Mouse (Mus musculus) frontal cortex, adult 2 months (tissue): ENCODE data around the gene Fbxw26. TPM values are rescaled to one million over a fixed set of nuclear protein-coding genes. Genes with fewer than 3 reads are reported as not detected.
A peak's percentile ranks its signal among the peaks of the same experiment; 100 is the strongest.
"Not testable (repeated sequence)": the region's sequence is repeated elsewhere in the genome, so short reads cannot be mapped to it uniquely, and the experiment has no call there.

Experiments used
- DNase-seq, 2 experiments: peaks; one replicate each; pipeline ENCODE4 v3.0.0; 2022; ENCODE audit warnings: low spot score in 1 of 2; ENCODE audit errors: extremely low spot score in 1 of 2
- polyA plus RNA-seq: library from polyadenylated mRNA; depleted of rRNA; stranded (reverse); fragments of >200 nt; gene quantifications from 2 replicates; pipeline ENCODE4 v1.2.3, GENCODE M21; 2012; rRNA removed

Fbxw26 gene
- polyA plus RNA-seq: not detected in 2 replicates

DNA sequence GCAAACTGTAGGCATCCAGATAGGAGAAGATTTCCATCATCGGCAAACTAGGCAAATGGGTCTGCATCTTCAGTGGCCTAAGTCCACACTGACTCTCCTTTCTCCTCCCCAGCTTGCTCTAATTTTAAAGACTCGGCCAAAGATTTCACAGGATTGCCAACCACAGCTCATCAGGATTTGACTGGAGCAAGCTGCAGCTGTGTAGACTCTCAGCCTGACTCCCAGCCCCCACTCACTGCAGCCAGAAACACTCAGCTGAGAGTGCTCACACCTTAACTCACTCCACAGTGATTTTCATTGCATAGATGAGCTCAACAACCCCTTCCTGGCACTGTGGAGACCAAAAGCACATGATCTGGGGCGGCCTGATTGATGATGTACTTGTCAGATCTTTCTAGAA lies at the start of gene Fbxw26:
Gene Fbxw26, minus strand, starts transcription at position 101 of the 400 bp plus-strand sequence.
- DNase-seq: not testable (repeated sequence)

DNA sequence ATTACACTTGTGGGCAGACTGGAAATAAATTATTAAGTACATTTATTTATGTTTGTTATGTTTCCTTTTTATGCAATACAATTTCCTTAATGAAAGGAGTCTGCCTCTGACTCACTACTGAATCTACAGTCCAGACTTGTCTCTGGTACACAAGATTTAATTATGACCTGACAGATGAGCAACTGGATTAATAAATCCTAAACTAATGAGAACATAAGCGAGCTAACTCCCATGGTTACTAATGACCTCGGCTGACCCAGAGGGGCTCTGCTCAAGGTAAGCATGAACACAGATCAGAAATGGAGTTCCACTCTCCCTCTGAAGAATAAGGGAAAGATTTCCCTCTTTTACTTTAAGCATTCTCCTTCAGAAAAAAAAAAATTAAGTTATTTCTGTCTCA lies 49.3 kb upstream of the Fbxw26 start:
- no peak for DNase-seq

DNA sequence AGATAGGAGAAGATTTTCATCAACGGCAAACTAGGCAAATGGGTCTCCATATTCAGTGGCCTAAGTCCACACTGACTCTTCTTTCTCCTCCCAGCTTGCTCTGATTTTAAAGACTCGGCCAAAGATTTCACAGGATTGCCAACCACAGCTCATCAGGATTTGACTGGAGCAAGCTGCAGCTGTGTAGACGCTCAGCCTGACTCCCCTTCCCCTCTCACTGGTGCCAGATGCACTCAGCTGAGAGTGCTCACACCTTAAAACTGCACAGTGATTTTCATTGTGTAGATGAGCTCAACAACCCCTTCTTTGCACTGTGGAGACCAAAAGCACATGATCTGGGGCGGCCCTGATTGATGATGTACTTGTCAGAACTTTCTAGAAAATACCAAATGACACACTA lies 44.7 kb upstream of the Fbxw26 start, which contains the start of gene Fbxw27:
Gene Fbxw27, minus strand, starts transcription at position 101 of the 400 bp plus-strand sequence.
- DNase-seq: not testable (repeated sequence)

DNA sequence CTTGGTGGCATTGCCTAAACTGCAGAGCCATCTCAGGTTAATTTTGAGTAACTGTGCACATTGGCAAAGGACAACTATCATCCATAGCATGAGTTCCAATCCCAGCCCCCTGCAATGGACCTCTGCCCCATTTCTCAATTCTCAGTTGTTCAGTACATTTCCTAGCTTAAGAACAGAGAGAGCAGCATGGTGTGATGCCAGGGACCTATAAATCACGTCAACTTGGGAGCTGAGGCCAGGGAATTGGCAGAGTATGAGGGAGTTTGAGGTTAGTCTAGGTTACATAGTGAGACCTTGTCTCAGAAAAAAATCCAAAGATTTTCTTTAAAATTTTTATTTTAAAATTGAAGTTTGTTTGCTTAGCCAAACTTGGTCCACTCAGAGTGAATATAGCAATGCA lies 21.0 kb upstream of the Fbxw26 start:
- DNase-seq: not testable (repeated sequence)

DNA sequence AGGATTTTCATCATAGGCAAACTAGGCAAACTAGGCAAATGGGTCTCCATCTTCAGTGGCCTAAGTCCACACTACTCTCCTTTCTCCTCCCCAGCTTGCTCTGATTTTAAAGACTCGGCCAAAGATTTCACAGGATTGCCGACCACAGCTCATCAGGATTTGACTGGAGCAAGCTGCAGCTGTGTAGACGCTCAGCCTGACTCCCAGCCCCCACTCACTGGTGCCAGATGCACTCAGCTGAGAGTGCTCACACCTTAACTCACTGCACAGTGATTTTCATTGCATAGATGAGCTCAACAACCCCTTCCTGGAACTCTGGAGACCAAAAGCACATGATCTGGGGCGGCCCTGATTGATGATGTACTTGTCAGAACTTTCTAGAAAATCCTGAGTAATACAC lies 43.3 kb downstream of the Fbxw26 start, which contains the start of gene Fbxw18:
Gene Fbxw18, minus strand, starts transcription at position 101 of the 400 bp plus-strand sequence.
- not testable (repeated sequence) for DNase-seq

DNA sequence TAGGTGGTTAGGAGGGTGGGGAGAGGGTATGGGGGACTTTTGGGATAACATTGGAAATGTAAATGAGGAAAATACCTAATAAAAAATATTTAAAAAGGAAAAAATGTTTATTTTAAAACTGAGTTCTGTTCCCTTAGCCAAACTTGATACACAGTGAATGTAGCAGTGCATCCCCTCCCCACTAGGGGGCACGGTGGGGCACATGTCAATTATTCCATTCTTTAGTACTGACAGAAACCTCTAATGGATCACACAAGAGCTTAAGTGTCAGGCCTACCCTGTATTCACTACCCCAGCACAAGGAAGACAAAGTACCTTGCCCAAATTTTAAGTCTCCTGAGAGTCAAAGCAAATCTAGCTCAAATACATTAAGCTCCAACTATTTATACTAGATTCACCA lies 60.6 kb downstream of the Fbxw26 start:
- DNase-seq: peak in 1 of 2 experiments; percentile 23

Other genes starting within 250 kb of the Fbxw26 start
- gene Fbxw15, start 177.8 kb downstream of the Fbxw26 start, polyA plus RNA-seq: not detected in 2 replicates
- not detected in 2 replicates for gene Fbxw24, start 120.0 kb downstream of the Fbxw26 start, polyA plus RNA-seq
- not detected in 2 replicates for gene Fbxw25, start 81.4 kb downstream of the Fbxw26 start, polyA plus RNA-seq
- gene Fbxw18, start 43.4 kb downstream of the Fbxw26 start, polyA plus RNA-seq: not detected in 2 replicates
- 0.12 TPM in 1 of 2 replicates, not detected in the other for gene Fbxw27, start 44.6 kb upstream of the Fbxw26 start, polyA plus RNA-seq
- gene Spink8, start 66.2 kb upstream of the Fbxw26 start, polyA plus RNA-seq: 0.64 and 0.67 TPM in 2 replicates
- 15.3 and 16.1 TPM in 2 replicates for gene Nme6, start 86.7 kb upstream of the Fbxw26 start, polyA plus RNA-seq
- 0.22 and 0.61 TPM in 2 replicates for gene Camp, start 103.5 kb upstream of the Fbxw26 start, polyA plus RNA-seq
- 3.4 and 4.3 TPM in 2 replicates for gene Cdc25a, start 129.5 kb upstream of the Fbxw26 start, polyA plus RNA-seq
- gene Map4, start 185.4 kb upstream of the Fbxw26 start, polyA plus RNA-seq: 313 and 321 TPM in 2 replicates